Mouse (Mus musculus): ENCODE measurements around the gene Pou2f2.

DNA sequence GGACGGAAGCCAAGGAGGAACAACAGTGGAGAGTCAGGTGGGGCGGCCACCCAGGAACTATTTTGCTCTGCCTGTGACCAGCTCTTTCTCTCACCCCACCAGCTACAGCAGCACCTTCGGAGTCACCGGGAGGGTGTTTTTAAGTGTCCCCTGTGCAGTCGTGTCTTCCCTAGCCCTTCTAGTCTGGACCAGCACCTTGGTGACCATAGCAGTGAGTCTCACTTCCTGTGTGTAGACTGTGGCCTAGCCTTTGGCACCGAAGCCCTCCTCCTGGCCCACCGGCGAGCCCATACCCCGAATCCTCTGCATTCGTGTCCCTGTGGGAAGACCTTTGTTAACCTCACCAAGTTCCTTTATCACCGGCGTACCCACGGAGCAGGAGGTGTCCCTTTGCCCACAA is 99.1 kb downstream of the Pou2f2 start:
- TF ChIP-seq CTCF (conservative IDR thresholded peaks at IDR 0.05; ENCODE audit: insufficient read depth, insufficient read length, low read depth, low read length) (no peak), POLR2A (IDR thresholded peaks at IDR 0.05; ENCODE audit: low read depth, low read length) (no peak)
